Mouse (Mus musculus) right cerebral cortex, postnatal 36 days (tissue): ENCODE measurements around the gene Ddb2.

Experiments
- DNase-seq, 2 experiments: peaks; one replicate each; pipeline ENCODE4 v3.0.0; 2022; ENCODE audit warnings: low spot score in 2 of 2, mixed read lengths in 1 of 2

Gene Ddb2

GRCm38 (mm10) chr2:91236601-91237510 lies at the start of gene Ddb2:
TSS of gene Ddb2 (minus strand) at chr2:91236982.
- peak; percentile 81 to 82 for DNase-seq

DNA sequence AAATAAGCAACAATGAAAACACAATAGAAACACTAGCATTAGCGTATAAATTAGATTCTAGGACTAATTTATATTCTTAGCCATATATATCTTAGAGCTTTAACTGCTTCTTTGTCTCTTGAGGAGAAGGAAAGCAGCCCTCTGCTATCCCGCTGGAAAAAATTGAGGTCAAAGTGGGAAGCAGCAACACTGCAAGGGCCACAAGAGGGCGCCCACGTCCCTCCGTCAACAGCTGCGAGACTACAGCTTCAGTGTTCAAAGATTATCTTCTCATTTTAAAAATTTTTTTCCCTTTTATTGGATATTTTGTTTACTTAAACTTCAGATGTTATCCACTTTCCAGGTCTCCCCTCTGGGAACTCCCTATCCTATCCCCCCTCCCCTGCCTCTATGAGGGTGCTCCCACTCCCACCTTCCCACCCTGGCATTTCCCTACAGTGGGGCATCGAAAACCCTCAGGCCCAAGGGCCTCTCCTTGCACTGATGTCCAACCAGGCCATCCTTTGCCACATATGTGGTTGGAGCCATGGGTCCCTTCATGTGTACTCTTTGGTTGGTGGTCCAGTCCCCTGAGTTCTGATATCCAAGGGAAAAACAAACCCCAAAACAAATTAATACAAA lies 49.2 kb upstream of the Ddb2 start:
- DNase-seq = peak in 1 of 2 experiments; percentile 55

- peak in 1 of 2 experiments; percentile 48 for DNase-seq
Observed at GRCm38 (mm10) chr2:91284375-91285199, 47.8 kb upstream of the Ddb2 start.

DNA sequence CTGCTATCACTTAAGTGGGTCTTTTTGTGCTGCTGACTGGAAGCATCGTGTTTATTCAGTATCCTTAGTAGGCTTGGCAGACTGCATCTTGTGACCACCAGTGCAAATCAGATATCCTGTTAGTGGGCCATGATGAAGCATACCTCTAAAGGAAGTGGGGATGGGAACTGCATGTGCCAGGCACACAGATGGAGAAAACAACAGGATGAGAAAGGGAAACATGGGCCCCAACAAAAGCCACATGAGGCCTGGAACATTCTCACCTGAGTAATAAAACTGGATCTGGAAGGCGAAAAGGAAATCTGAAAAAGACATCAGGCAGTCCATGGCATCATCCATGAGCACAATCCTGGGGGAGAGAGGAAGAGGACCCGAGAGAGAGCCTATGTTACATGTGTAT lies 47.2 kb upstream of the Ddb2 start:
- no peak for DNase-seq

DNA sequence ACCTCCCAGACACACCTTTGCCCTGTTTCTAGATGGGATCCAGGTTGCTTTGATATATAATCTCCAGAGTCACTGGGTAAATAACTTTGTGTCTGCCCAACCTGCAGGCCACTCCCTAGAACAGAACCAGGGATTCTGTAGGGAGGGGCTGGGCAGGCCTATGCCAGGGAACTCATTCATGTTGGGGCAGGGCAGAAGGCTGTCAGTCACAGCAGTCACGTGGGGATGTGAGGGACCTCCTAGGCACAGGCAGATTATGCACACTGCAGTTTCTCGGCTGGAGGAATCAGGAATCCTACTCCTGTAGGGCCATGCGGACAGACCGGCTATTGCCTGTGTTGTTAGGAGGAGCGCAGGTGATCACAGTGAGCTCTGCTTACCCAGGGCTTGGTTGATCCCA lies 44.6 kb upstream of the Ddb2 start:
- no peak for DNase-seq

DNA sequence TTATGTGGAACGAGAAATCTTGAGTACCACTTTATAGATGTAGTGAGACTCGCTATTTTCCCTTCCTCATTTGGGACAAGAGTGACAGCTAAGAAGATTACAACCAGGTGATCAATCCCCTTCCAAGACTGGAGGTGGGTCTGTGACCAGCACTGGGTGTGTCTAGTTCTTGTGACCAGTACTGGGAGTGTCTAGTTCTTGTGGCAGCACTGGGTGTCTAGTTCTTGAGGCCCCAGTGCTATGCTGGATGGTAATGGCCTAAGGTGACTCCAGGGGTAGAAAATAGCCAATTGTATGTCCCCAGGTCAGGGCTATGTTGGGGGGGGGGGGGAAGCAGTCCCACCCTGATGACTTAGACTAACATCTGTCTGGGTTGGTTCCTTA lies 42.6 kb upstream of the Ddb2 start:
- no peak for DNase-seq

DNA sequence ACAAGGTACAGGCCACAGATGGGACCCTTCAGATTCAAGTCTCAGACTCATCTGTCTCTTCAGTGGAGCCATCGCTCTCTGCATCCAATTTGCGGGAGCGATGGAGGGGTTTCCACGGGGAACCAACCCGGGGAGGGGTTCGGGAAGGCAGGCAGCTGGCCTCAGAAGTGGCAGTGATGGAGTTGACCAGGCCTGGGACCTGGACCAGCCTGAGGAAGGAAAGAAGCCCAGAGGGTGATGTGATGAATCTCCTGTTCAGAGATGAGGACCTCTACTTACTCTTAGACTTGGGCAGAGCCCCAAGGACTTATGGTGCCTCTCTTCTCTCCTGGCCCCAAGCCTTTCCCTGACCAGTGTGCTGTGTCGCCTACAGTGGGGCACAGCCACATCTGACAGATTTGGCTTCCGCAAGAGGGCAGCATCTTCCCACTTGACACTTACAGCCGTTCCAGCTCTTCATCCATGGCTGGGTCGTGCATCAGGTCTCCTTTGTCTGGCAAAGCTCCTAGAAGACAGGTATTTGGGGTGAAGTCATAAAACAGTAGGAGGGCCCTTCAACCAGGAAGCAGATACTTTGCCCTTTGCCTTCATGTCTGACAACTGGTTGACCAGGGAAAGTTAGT lies 42.1 kb upstream of the Ddb2 start:
- no peak for DNase-seq

DNA sequence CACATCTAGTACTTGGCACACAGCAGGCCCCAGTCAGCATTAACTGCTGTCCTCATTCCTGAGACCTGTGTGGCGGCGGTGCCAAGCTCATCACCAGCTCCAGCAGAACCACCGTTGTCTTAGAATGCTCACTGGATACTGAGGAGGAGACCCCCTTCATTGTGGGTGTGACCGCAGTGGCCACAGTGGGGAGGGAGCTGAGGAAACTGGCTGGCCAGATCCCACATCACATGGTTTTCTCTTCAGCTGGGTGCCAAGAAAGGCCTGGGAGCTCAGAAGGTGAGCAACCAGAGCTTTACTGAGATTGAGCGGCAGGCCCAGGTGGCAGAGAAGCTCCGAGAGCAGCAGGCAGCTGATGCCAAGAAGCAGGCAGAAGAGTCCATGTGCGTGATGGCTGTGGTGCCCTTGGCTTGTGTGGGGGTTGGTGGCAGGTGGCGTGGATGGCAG lies 32.9 kb upstream of the Ddb2 start:
- DNase-seq = no peak

DNA sequence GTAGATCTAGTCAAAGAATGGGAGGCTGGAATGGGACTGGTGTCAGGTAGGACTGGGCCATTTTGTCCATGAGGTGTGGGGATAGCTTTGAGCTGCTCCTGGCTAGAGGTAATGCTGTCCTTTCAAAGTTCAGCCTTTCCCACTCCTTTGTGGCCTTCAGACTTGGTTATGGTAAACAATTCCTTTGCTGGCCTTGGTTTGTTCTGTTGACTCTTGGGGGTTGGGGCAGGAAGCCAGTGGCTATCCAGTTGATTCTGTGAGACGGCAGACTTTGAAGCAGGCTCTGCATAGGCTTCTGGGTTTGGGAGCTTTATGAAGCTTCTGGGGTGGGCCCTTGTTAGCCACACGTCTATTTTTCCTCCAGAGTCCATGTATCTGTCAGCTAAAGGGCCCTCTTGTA lies 31.9 kb upstream of the Ddb2 start:
- no peak for DNase-seq

DNA sequence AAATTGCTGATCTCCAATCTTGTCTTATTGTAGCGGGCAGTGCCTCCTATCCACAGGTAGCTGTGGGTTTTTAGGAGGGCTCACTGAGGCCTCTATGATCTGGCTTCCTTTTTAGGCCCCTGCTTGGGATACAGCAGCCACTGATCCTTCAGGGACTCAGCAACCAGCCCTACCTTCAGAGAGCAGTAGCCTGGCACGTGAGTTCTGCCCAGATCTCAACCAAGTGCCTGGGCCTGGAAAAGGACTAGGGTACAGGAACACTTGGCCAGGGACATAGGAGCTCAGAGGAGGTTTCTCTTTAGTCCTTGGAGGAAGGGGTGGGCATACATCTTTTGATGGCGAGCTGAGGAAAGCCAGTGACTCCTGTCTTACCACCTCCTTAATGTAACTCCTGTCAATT lies 31.3 kb upstream of the Ddb2 start:
- DNase-seq = no peak

GRCm38 (mm10) chr2:91264711-91265681 lies 28.2 kb upstream of the Ddb2 start, which contains the start of gene Arfgap2:
TSS of gene Arfgap2 (plus strand) at chr2:91264974.
- peak; percentile 99 for DNase-seq

GRCm38 (mm10) chr2:91263692-91264660 lies 27.2 kb upstream of the Ddb2 start:
- DNase-seq = no peak

DNA sequence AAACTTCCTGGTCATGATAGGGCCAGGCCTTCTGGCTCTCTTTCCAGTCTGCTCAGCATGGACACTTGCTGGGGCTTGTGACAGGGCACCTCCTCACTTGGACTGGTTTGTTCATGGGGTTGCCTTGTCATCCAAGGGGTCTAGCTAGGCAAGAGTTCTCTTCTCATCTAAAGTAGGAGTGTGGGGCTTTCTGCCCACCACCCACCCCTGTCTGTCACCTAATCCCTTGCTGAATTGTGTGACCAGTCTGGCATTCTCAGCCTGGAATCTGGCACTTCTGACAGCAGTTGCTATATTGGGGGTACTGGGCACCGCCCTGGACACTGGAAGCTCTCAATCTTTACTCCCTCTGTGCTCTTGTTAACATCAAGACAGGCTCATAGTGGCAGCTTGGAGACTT lies 22.7 kb upstream of the Ddb2 start:
- DNase-seq = no peak

GRCm38 (mm10) chr2:91258830-91259229 lies 22.0 kb upstream of the Ddb2 start:
- no peak for DNase-seq

GRCm38 (mm10) chr2:91258054-91258453 lies 21.3 kb upstream of the Ddb2 start:
- peak in 1 of 2 experiments; percentile 55 for DNase-seq

- no peak for DNase-seq
Observed at GRCm38 (mm10) chr2:91257126-91257980, 20.6 kb upstream of the Ddb2 start.

DNA sequence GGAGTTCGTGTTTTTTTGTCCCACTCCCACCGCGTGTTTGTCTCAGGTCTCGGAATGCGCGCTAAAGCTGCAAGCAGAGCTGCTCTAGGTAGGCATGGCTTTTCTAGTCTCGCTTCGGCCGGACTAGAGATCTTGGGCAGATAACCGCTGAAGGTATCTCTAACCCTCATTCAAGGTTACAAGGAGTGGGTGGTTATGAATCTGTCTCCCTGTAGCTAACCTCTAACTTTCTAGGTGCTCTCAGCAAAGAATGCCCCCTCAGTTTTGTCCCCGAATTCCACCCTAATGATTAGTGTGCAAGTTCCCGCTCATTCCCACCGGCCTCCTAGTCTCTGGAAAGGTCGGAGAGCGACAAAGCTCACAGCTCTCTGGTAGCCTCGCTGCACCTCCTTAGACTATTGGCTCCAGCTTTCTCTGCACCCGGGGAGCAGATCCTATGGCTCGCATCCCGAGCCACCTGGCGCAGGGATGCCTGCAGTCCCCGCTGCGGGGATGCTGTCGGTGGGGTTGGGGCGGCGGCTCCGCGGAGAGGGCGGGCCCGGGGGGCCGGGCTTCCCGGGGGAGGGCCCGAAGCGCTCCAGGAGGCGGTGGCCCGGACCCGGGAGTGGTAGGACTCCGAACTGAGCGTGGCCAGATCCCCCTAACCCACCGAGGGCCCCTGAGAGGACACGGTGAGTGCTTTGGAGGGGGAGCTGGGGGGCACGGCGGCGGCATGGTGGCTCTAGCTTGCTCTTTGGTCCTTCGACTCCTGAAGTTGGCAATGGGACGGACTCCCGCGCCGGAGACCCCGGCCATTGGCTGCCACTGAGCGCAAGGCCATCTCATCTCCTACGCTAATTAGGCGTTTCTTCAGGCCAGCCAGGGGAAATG lies 19.7 kb upstream of the Ddb2 start:
- DNase-seq = no peak
